Mouse (Mus musculus) C2C12 (cell line): Measurements from ENCODE around the gene Foxn3. TPM values are rescaled to one million over a fixed set of nuclear protein-coding genes. Genes with fewer than 3 reads are reported as not detected.

Experiments used
- H3K27me3 ChIP-seq: one replicate; pipeline ENCODE4 v1.6.1; 2011; ENCODE audit not compliant: control insufficient read depth, insufficient read depth, insufficient read length
- H3K36me3 ChIP-seq: one replicate; pipeline ENCODE4 v1.6.1; 2011; ENCODE audit not compliant: control insufficient read depth, insufficient read depth
- H3K4me3 ChIP-seq: one replicate; pipeline ENCODE4 v1.5.1; 2011; ENCODE audit warnings: mild to moderate bottlenecking, control low read depth; ENCODE audit not compliant: poor library complexity, insufficient read depth, severe bottlenecking
- H3K79me2 ChIP-seq: one replicate; pipeline ENCODE4 v1.6.1; 2011; ENCODE audit not compliant: control insufficient read depth, insufficient read depth
- H3K79me3 ChIP-seq: one replicate; pipeline ENCODE4 v1.6.1; 2011; ENCODE audit warnings: low read depth, control low read depth
- H3ac ChIP-seq: one replicate; pipeline ENCODE3; 2011; ENCODE audit warnings: low read depth; ENCODE audit not compliant: control insufficient read depth, insufficient read length
- CEBPB ChIP-seq: IDR thresholded peaks from one replicate; pipeline ENCODE4 v1.6.1; 2011; ENCODE audit warnings: low read depth, mild to moderate bottlenecking, control low read depth, moderate library complexity
- CTCF ChIP-seq: IDR thresholded peaks from one replicate; pipeline ENCODE4 v1.5.1; 2011; ENCODE audit not compliant: control insufficient read depth, insufficient read depth, insufficient read length
- FOSL1 ChIP-seq: IDR thresholded peaks from one replicate; pipeline ENCODE4 v1.8.0; 2011; ENCODE audit warnings: mild to moderate bottlenecking, low read length; ENCODE audit not compliant: poor library complexity, insufficient read depth, severe bottlenecking
- MAX ChIP-seq: IDR thresholded peaks from one replicate; pipeline ENCODE4 v1.6.1; 2011; ENCODE audit warnings: mild to moderate bottlenecking, control low read depth
- MYOD1 ChIP-seq: IDR thresholded peaks from one replicate; pipeline ENCODE4 v1.6.1; 2011; ENCODE audit warnings: low read depth; ENCODE audit not compliant: control insufficient read depth, insufficient read length
- MYOG ChIP-seq: IDR thresholded peaks from one replicate; pipeline ENCODE4 v1.6.1; 2011; ENCODE audit not compliant: control insufficient read depth, insufficient read length; ENCODE audit errors: extremely low read depth
- USF1 ChIP-seq: IDR thresholded peaks from one replicate; pipeline ENCODE4 v1.6.1; 2011; ENCODE audit warnings: low read depth, mild to moderate bottlenecking, control low read depth, moderate library complexity
- polyA plus RNA-seq: library from polyadenylated mRNA; unstranded; fragments of >200 nt; fragmentation: generic; extraction: Trizol; gene quantifications from one replicate; pipeline ENCODE4 v1.2.1, GENCODE M21; 2012; ENCODE audit warnings: missing spikeins

Gene Foxn3
- polyA plus RNA-seq, 1 experiment, result 4.2 TPM

GRCm38 (mm10) chr12:99389244-99389643 is 174.1 kb downstream of the Foxn3 start:
- TF ChIP-seq CTCF (no peak), MYOD1 (no peak), MAX (no peak)
- H3K79me3 ChIP-seq, result peaks cover 3% of the 10 kb centered on the region

GRCm38 (mm10) chr12:99385897-99386834 is 177.2 kb downstream of the Foxn3 start:
- H3ac ChIP-seq, result no peak overlapping the region
- no peak for TF ChIP-seq CTCF
- no peak for TF ChIP-seq USF1
- no peak for TF ChIP-seq MYOG
- TF ChIP-seq MYOD1, result no peak
- TF ChIP-seq FOSL1, result no peak
- TF ChIP-seq CEBPB, result no peak
- TF ChIP-seq MAX, result no peak
- H3K36me3 ChIP-seq, result peaks cover 4% of the 10 kb centered on the region
- H3K4me3 ChIP-seq, result no peak overlapping the region
- H3K79me2 ChIP-seq, result no peaks in the 10 kb centered on the region
- peaks cover 3% of the 10 kb centered on the region for H3K79me3 ChIP-seq
- H3K27me3 ChIP-seq, result no peaks in the 10 kb centered on the region

More at GRCm38 (mm10) chr12:99389244-99389643, 174.1 kb downstream of the Foxn3 start:
- H3K27me3 ChIP-seq, result no peaks in the 10 kb centered on the region
- H3K4me3 ChIP-seq, result no peak overlapping the region
- peaks cover 4% of the 10 kb centered on the region for H3K36me3 ChIP-seq
- no peak overlapping the region for H3ac ChIP-seq
- no peaks in the 10 kb centered on the region for H3K79me2 ChIP-seq

GRCm38 (mm10) chr12:99385073-99385472 is 178.3 kb downstream of the Foxn3 start:
- H3K79me3 ChIP-seq, result peaks cover 3% of the 10 kb centered on the region
- no peak overlapping the region for H3K4me3 ChIP-seq
- H3K27me3 ChIP-seq, result no peaks in the 10 kb centered on the region
- peaks cover 4% of the 10 kb centered on the region for H3K36me3 ChIP-seq
- no peak for TF ChIP-seq CEBPB
- TF ChIP-seq FOSL1, result no peak
- no peak for TF ChIP-seq MYOG
- TF ChIP-seq MYOD1, result no peak
- no peak for TF ChIP-seq MAX
- no peak for TF ChIP-seq USF1
- TF ChIP-seq CTCF, result no peak
- H3K79me2 ChIP-seq, result no peaks in the 10 kb centered on the region
- H3ac ChIP-seq, result no peak overlapping the region

GRCm38 (mm10) chr12:99381317-99381716 is 182.1 kb downstream of the Foxn3 start:
- Histone ChIP-seq H3K27me3 (no peaks in the 10 kb centered on the region), H3ac (no peak overlapping the region), H3K36me3 (no peaks in the 10 kb centered on the region), H3K79me3 (peaks cover 3% of the 10 kb centered on the region), H3K4me3 (no peak overlapping the region), H3K79me2 (no peaks in the 10 kb centered on the region)
- TF ChIP-seq CTCF, result no peak
- TF ChIP-seq MYOG, result no peak
- no peak for TF ChIP-seq USF1
- TF ChIP-seq MAX, result no peak
- no peak for TF ChIP-seq CEBPB
- no peak for TF ChIP-seq FOSL1
- TF ChIP-seq MYOD1, result no peak

- Histone ChIP-seq H3K79me3 (peaks cover 3% of the 10 kb centered on the region), H3K4me3 (no peak overlapping the region), H3K36me3 (no peaks in the 10 kb centered on the region), H3ac (no peak overlapping the region), H3K79me2 (no peaks in the 10 kb centered on the region), H3K27me3 (no peaks in the 10 kb centered on the region)
- no peak for TF ChIP-seq MYOD1
- TF ChIP-seq MAX, result no peak
- TF ChIP-seq FOSL1, result no peak
Observed at GRCm38 (mm10) chr12:99380855-99381262, 182.5 kb downstream of the Foxn3 start.

GRCm38 (mm10) chr12:99380124-99380523 is 183.3 kb downstream of the Foxn3 start:
- H3K27me3 ChIP-seq, result no peaks in the 10 kb centered on the region
- no peak overlapping the region for H3K4me3 ChIP-seq
- H3K79me3 ChIP-seq, result peaks cover 5% of the 10 kb centered on the region
- no peak overlapping the region for H3ac ChIP-seq
- TF ChIP-seq CEBPB (no peak), MYOD1 (no peak), CTCF (no peak), MAX (no peak), MYOG (no peak), FOSL1 (no peak), USF1 (no peak)
- H3K79me2 ChIP-seq, result no peaks in the 10 kb centered on the region
- H3K36me3 ChIP-seq, result no peaks in the 10 kb centered on the region
